Mouse (Mus musculus): ENCODE data around the gene Acyp2.

- TF ChIP-seq POLR2A (IDR thresholded peaks at IDR 0.05; ENCODE audit: borderline replicate concordance, low read depth, low read length) = no peak
- no peak for TF ChIP-seq CTCF (IDR thresholded peaks at IDR 0.05; ENCODE audit: low read depth, low read length)
Observed at GRCm38 (mm10) chr11:30580008-30580407, 69.4 kb downstream of the Acyp2 start.

All from bone marrow macrophage, adult 2 months (primary cell).